Mouse (Mus musculus) small intestine, adult 2 months (tissue): ENCODE measurements around the gene Atp5j2.

Experiments used
- CTCF ChIP-seq: fragments of 200-500 bp; IDR thresholded peaks from 2 replicates; pipeline ENCODE4 v1.5.1; 2012; ENCODE audit warnings: low read depth, mild to moderate bottlenecking, control low read depth, inconsistent platforms, low read length, moderate library complexity, mixed read lengths; ENCODE audit not compliant: insufficient replicate concordance, insufficient read length; ENCODE audit errors: extremely low read depth
- POLR2A ChIP-seq: fragments of 200-500 bp; IDR thresholded peaks from 2 replicates; pipeline ENCODE4 v1.6.1; 2012; ENCODE audit warnings: low read depth, mild to moderate bottlenecking, control low read depth, inconsistent platforms, low read length, moderate library complexity

- no peak for TF ChIP-seq CTCF
- no peak for TF ChIP-seq POLR2A
These were observed 34.6 kb upstream of the Atp5j2 start for GRCm38 (mm10) chr5:145226453-145226852.
